Mouse (Mus musculus) cerebellum, adult 2 months (tissue): ENCODE results near the gene Slc16a8.

Source experiments
- CTCF ChIP-seq: fragments of 200-500 bp; IDR thresholded peaks from 2 replicates; pipeline ENCODE4 v1.5.1; 2011; ENCODE audit warnings: low read depth, mild to moderate bottlenecking, control low read depth, low read length, moderate library complexity, borderline replicate concordance; ENCODE audit not compliant: insufficient read depth
- POLR2A ChIP-seq: fragments of 200-500 bp; IDR thresholded peaks from 2 replicates; pipeline ENCODE4 v1.6.1; 2011; ENCODE audit warnings: low read length, control low read depth, borderline replicate concordance; ENCODE audit not compliant: insufficient read depth

GRCm38 (mm10) chr15:79288387-79288786 lies 33.8 kb upstream of the Slc16a8 start:
- TF ChIP-seq POLR2A (no peak), CTCF (no peak)
